Mouse (Mus musculus) heart, embryonic 16.5 days (tissue): ENCODE data around the gene Dicer1. TPM values are rescaled to one million over a fixed set of nuclear protein-coding genes. Genes with fewer than 3 reads are reported as not detected.
A peak's percentile ranks its signal among the peaks of the same experiment; 100 is the strongest.

Experiments used
- ATAC-seq: fragments of 200-750 bp; cut with Nextera tagmentation; replicated peaks from 2 replicates; pipeline ENCODE4 v1.8.0; 2017; ENCODE audit warnings: moderate number of reproducible peaks; ENCODE audit not compliant: insufficient read depth, low FRiP score; ENCODE audit errors: extremely low read depth
- H3K27ac ChIP-seq: fragments of 300-500 bp; sonication (generic); 2 replicates; pipeline ENCODE4 v1.5.1; 2014; ENCODE audit warnings: mild to moderate bottlenecking, low read length, control low read depth, moderate library complexity
- H3K27me3 ChIP-seq: fragments of 300-500 bp; sonication (generic); 2 replicates; pipeline ENCODE4 v1.6.1; 2014; ENCODE audit warnings: low read length, mixed read lengths; ENCODE audit not compliant: control insufficient read depth, insufficient read depth
- H3K36me3 ChIP-seq: fragments of 300-500 bp; sonication (generic); 2 replicates; pipeline ENCODE4 v1.6.1; 2014; ENCODE audit not compliant: control insufficient read depth, insufficient read depth
- H3K4me1 ChIP-seq: fragments of 300-500 bp; sonication (generic); 2 replicates; pipeline ENCODE4 v1.6.1; 2014; ENCODE audit warnings: low read length, mixed read lengths; ENCODE audit not compliant: control insufficient read depth, insufficient read depth
- H3K4me2 ChIP-seq: fragments of 300-500 bp; sonication (generic); 2 replicates; pipeline ENCODE4 v1.6.1; 2014; ENCODE audit warnings: low read depth, mild to moderate bottlenecking, control low read depth, low read length
- H3K4me3 ChIP-seq: fragments of 300-500 bp; sonication (generic); 2 replicates; pipeline ENCODE4 v1.5.1; 2014; ENCODE audit warnings: mild to moderate bottlenecking, control low read depth, low read length
- H3K9ac ChIP-seq: fragments of 300-500 bp; sonication (generic); 2 replicates; pipeline ENCODE4 v1.6.1; 2014; ENCODE audit warnings: low read length, control low read depth
- H3K9me3 ChIP-seq: fragments of 300-500 bp; sonication (generic); replicated peaks from 2 replicates; pipeline ENCODE4 v1.6.1; 2016; ENCODE audit warnings: low read length; ENCODE audit not compliant: control insufficient read depth
- WGBS: fragments of 180-500 bp; shearing (Covaris S2); extraction: QIAGEN DNeasy Blood & Tissue Kit; methylation state at CpG from one replicate; pipeline ENCODE4 v1.1.7; 2014; 5-methylcytosine and 5-hydroxymethylcytosine counted together
- polyA plus RNA-seq: library from polyadenylated mRNA; unstranded; fragments of >200 nt; fragmentation: Nextera tagmentation; extraction: Ambion mirVana; gene quantifications from 2 replicates; pipeline ENCODE4 v1.2.1, GENCODE M21; 2015

Dicer1 gene
- polyA plus RNA-seq, 1 experiment from 2014 or later: 15.0 TPM

GRCm38 (mm10) chr12:104655006-104655405 is 96.7 kb downstream of the Dicer1 start:
- Histone ChIP-seq H3K4me1 (no peaks in the 10 kb centered on the region), H3K9me3 (peaks cover 5% of the 10 kb centered on the region; the same call in 1 of the 2 replicates), H3K4me3 (no peak overlapping the region), H3K9ac (no peak overlapping the region), H3K27me3 (no peaks in the 10 kb centered on the region), H3K4me2 (no peak overlapping the region), H3K36me3 (no peaks in the 10 kb centered on the region), H3K27ac (no peak overlapping the region)
- no peak for ATAC-seq
- 79% methylated on average over 1 of the region's 1 CpGs for WGBS

GRCm38 (mm10) chr12:104652021-104652420 is 99.7 kb downstream of the Dicer1 start:
- Histone ChIP-seq H3K27me3 (no peaks in the 10 kb centered on the region), H3K9ac (no peak overlapping the region), H3K4me3 (no peak overlapping the region), H3K27ac (no peak overlapping the region), H3K4me1 (no peaks in the 10 kb centered on the region), H3K36me3 (no peaks in the 10 kb centered on the region), H3K9me3 (peaks cover 5% of the 10 kb centered on the region; the same call in 1 of the 2 replicates), H3K4me2 (no peak overlapping the region)
- ATAC-seq: no peak
- 38% methylated on average over 6 of the region's 6 CpGs for WGBS

GRCm38 (mm10) chr12:104651269-104651668 is 100.5 kb downstream of the Dicer1 start:
- WGBS: 65% methylated on average over 6 of the region's 6 CpGs
- Histone ChIP-seq H3K36me3 (no peaks in the 10 kb centered on the region), H3K27ac (no peak overlapping the region), H3K9ac (no peak overlapping the region), H3K27me3 (no peaks in the 10 kb centered on the region), H3K9me3 (peaks cover under 1% of the 10 kb centered on the region; the same call in 1 of the 2 replicates), H3K4me3 (no peak overlapping the region), H3K4me2 (no peak overlapping the region), H3K4me1 (no peaks in the 10 kb centered on the region)
- ATAC-seq: no peak

DNA sequence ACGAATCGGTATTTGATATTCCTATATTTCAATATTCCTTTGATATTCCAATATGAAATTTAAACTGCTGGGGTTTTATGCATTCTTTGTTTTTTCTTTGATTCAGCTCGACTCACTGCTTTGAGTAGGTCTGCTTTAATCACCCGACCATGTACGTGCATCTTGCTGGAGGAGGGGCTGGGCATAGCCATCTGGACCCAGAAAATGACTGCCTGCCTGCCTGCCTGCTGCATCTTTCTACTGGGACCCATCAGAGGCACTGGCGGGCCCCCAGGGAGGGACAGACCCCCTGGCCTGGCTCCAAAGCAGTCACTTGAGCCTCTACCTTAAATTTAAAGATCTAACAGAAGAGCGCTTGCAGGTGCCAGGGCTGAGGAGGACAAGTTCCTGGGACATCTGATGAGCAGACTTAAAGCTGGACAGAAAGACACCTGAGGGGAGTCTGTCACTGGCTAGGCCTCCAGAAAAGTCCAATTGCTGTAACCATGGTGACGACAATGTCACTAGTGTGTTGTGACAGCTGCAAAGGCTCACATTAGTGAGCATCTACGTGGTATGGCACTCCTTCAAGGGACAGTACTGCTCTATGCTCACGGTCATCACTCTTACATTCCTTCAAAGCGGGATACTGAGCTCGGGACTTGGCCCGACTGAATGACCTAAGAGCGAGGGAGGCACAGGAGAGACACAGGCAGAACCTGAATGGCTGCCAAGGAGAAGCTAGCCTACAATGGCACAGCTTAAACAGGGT is 101.1 kb downstream of the Dicer1 start:
- Histone ChIP-seq H3K9me3 (no peaks in the 10 kb centered on the region; the same call in 1 of the 2 replicates), H3K36me3 (no peaks in the 10 kb centered on the region), H3K27me3 (no peaks in the 10 kb centered on the region), H3K4me3 (no peak overlapping the region), H3K27ac (no peak overlapping the region), H3K4me2 (no peak overlapping the region), H3K9ac (no peak overlapping the region), H3K4me1 (no peaks in the 10 kb centered on the region)
- no peak for ATAC-seq
- WGBS: 65% methylated on average over 14 of the region's 14 CpGs

GRCm38 (mm10) chr12:104648366-104648765 is 103.4 kb downstream of the Dicer1 start:
- WGBS: 75% methylated on average over 6 of the region's 6 CpGs
- H3K36me3 ChIP-seq: no peaks in the 10 kb centered on the region
- H3K27me3 ChIP-seq: 0 out of 2 replicates have a peak, but pooled peaks cover 5% of the 10 kb centered on the region
- no peak overlapping the region for H3K27ac ChIP-seq
- H3K9ac ChIP-seq: no peak overlapping the region
- no peaks in the 10 kb centered on the region for H3K9me3 ChIP-seq
- no peaks in the 10 kb centered on the region for H3K4me1 ChIP-seq
- no peak overlapping the region for H3K4me2 ChIP-seq
- no peak for ATAC-seq
- H3K4me3 ChIP-seq: no peak overlapping the region

DNA sequence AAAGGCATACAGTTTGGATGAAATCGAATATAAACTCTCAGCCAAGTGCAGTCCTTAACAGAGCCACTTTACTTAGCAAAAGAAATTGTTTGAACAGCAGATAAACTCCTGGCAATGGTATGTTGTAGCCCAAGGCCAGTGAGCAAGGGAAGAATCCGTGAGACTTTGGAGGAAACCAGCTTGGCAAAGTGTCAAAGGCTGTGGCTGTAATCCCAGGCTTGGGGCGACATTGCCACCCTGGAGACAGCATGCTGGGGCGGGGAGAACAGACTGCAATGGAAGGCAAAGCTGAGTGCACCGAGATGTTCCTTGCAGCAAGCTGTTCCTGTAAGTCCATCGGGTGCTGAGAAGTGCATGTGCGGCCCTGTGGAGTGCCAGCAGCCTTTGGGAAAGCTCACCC is 109.4 kb downstream of the Dicer1 start:
- Histone ChIP-seq H3K27me3 (peaks cover 16% of the 10 kb centered on the region), H3K4me2 (no peak overlapping the region), H3K4me1 (0 out of 2 replicates have a peak, but pooled peaks cover 2% of the 10 kb centered on the region), H3K27ac (no peak overlapping the region), H3K4me3 (no peak overlapping the region), H3K9ac (no peak overlapping the region), H3K9me3 (no peaks in the 10 kb centered on the region), H3K36me3 (no peaks in the 10 kb centered on the region)
- 44% methylated on average over 7 of the region's 7 CpGs for WGBS
- ATAC-seq: 0 out of 2 replicates have a peak, but pooled peaks have one; percentile 28

DNA sequence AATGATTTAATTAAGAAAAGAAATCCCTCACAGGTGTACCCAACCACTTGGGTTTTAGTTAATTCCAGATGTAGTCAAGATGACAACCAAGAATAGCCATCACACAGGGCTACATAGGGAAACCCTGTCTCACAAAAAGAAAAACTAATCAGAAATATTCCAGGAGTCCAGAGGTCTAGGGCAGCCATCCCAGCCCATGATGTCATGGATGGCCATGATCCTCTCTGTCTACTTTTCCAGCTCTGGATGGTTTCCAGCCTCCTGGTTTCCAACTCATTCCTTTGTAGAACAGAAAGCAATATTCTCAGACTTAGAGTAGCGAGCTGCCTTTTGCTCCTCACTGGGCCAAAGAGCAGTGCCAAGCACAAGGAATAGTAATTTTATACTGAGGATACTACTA is 110.8 kb downstream of the Dicer1 start:
- no peaks in the 10 kb centered on the region for H3K36me3 ChIP-seq
- no peak overlapping the region for H3K9ac ChIP-seq
- ATAC-seq: no peak
- 83% methylated on average over 1 of the region's 1 CpGs for WGBS
- peaks cover 28% of the 10 kb centered on the region for H3K27me3 ChIP-seq
- H3K27ac ChIP-seq: no peak overlapping the region
- 0 out of 2 replicates have a peak, but pooled peaks cover 4% of the 10 kb centered on the region for H3K4me1 ChIP-seq
- no peak overlapping the region for H3K4me2 ChIP-seq
- no peaks in the 10 kb centered on the region for H3K9me3 ChIP-seq
- H3K4me3 ChIP-seq: no peak overlapping the region

DNA sequence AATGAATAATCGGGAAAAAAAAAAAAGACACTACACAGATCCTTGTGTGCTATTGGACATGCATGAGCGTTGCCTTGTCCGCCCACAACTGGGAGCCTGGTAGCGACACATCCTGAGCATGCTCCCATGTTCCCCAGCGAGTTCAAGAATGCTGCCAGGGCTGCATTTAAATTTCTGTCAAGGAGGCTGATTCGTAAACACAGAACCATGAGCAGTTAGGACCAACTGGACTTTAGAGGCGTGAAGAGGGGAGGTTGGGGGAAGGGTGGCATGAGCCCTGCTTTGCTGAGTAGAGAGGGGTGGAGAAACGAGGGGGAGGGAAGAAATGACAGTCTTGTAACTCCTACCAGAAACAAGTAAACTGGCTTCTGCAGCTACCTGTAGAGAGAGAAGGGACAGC is 113.6 kb downstream of the Dicer1 start:
- peak overlapping the region; percentile 2; the same call in 1 of the 2 replicates for H3K4me3 ChIP-seq
- no peaks in the 10 kb centered on the region for H3K9me3 ChIP-seq

More for the DNA sequence above, 113.6 kb downstream of the Dicer1 start:
- H3K4me2 ChIP-seq: peak overlapping the region; percentile 40
- H3K27ac ChIP-seq: no peak overlapping the region
- no peak overlapping the region for H3K9ac ChIP-seq
- H3K27me3 ChIP-seq: peaks cover 26% of the 10 kb centered on the region
- 0 out of 2 replicates have a peak, but pooled peaks cover 4% of the 10 kb centered on the region for H3K4me1 ChIP-seq
- ATAC-seq: no peak
- 34% methylated on average over 8 of the region's 8 CpGs for WGBS
- no peaks in the 10 kb centered on the region for H3K36me3 ChIP-seq
